Mouse (Mus musculus): ENCODE data around the gene Stmn1. TPM values are rescaled to one million over a fixed set of nuclear protein-coding genes. Genes with fewer than 3 reads are reported as not detected.

Stmn1 gene
- polyA plus RNA-seq, 1 experiment from 2014 or later = 7,758 TPM

DNA sequence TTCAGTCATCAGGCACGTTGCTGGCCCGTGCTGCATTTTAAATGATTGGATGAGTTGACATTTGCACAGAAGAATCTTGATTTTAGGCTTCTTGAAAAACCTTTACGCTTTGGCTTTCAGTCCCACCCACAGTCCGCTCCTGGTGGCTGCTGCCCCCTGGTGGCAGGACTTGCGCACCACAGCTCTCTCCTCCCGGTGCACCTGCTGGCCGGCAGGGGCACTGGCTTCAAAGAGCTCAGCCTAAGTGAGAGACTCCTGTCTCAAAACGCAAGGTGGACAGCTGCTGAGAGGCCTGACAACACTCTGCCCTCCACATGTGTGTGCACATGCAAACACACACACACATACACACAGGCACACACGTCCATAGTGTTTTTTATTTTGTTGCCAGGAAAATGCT, 9.9 kb downstream of the Stmn1 start:
- peak; percentile 57 for ATAC-seq
- Histone ChIP-seq H3K4me3 (ENCODE audit: low read depth, low read length) (no peak overlapping the region), H3K27ac (ENCODE audit: low read length) (peak overlapping the region; percentile 66), H3K9ac (ENCODE audit: low read depth, low read length) (no peak overlapping the region), H3K27me3 (ENCODE audit: control insufficient read depth, insufficient read depth, low read depth, low read length) (no peaks in the 10 kb centered on the region), H3K36me3 (ENCODE audit: control insufficient read depth, insufficient read depth, low read length) (peaks cover 22% of the 10 kb centered on the region), H3K4me2 (ENCODE audit: low read length) (no peak overlapping the region), H3K9me3 (replicated peaks; ENCODE audit: control insufficient read depth, low read length, poor library complexity, severe bottlenecking) (no peaks in the 10 kb centered on the region), H3K4me1 (ENCODE audit: control insufficient read depth, insufficient read depth, low read length) (peaks cover 23% of the 10 kb centered on the region)
- 4% methylated on average over 9 of the region's 9 CpGs for WGBS

DNA sequence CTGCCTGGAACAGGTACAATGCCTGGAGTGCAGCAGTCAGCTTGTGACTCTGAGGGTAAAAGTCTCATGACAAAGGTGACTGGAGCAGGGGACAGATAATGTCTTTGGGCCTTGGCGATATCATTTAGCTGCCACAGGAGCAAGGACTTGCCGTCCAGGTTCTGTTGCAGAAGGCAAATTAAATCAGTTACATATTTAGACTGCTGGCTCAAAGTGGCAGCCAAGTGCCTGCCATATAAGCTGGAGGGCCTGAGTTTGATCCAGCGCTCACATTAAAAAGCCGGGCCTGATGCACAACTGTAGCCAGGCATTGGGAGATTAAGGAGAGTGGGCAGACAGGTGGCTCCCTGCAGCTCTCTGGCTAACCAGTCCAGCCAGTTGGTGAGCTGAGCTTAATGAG, 11.7 kb downstream of the Stmn1 start:
- Histone ChIP-seq H3K27ac (ENCODE audit: low read length) (no peak overlapping the region), H3K4me3 (ENCODE audit: low read depth, low read length) (no peak overlapping the region), H3K36me3 (ENCODE audit: control insufficient read depth, insufficient read depth, low read length) (peaks cover 10% of the 10 kb centered on the region), H3K9me3 (replicated peaks; ENCODE audit: control insufficient read depth, low read length, poor library complexity, severe bottlenecking) (no peaks in the 10 kb centered on the region), H3K9ac (ENCODE audit: low read depth, low read length) (no peak overlapping the region), H3K4me1 (ENCODE audit: control insufficient read depth, insufficient read depth, low read length) (peaks cover 17% of the 10 kb centered on the region), H3K27me3 (ENCODE audit: control insufficient read depth, insufficient read depth, low read depth, low read length) (no peaks in the 10 kb centered on the region), H3K4me2 (ENCODE audit: low read length) (no peak overlapping the region)
- WGBS = 89% methylated on average over 4 of the region's 4 CpGs
- no peak for ATAC-seq

DNA sequence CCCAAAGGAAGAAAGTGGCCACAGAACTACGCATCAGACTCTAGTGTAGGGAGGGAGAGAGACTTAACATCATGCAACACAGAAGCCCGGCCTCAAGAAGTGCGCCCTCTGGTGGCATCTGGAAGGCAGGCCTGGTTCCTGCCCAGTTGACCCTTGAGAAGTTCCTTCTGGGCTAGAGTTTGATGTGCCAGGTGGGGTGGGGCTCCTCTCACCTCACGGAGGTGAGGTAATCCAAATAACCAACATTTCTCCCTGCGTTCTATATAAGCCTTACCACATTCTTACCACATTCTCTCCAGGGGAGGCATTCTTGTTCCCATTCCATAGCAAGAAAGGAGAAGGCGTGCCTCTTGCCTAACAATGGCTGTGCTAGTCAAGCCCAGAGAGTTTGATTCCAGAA, 12.7 kb downstream of the Stmn1 start:
- H3K4me3 ChIP-seq (ENCODE audit: low read depth, low read length) = no peak overlapping the region
- peaks cover 16% of the 10 kb centered on the region for H3K4me1 ChIP-seq (ENCODE audit: control insufficient read depth, insufficient read depth, low read length)
- H3K27ac ChIP-seq (ENCODE audit: low read length) = no peak overlapping the region
- ATAC-seq = no peak
- no peak overlapping the region for H3K9ac ChIP-seq (ENCODE audit: low read depth, low read length)
- H3K9me3 ChIP-seq (replicated peaks; ENCODE audit: control insufficient read depth, low read length, poor library complexity, severe bottlenecking) = no peaks in the 10 kb centered on the region
- H3K36me3 ChIP-seq (ENCODE audit: control insufficient read depth, insufficient read depth, low read length) = 0 out of 2 replicates have a peak, but pooled peaks cover 1% of the 10 kb centered on the region
- 23% methylated on average over 6 of the region's 6 CpGs for WGBS
- no peaks in the 10 kb centered on the region for H3K27me3 ChIP-seq (ENCODE audit: control insufficient read depth, insufficient read depth, low read depth, low read length)
- no peak overlapping the region for H3K4me2 ChIP-seq (ENCODE audit: low read length)

DNA sequence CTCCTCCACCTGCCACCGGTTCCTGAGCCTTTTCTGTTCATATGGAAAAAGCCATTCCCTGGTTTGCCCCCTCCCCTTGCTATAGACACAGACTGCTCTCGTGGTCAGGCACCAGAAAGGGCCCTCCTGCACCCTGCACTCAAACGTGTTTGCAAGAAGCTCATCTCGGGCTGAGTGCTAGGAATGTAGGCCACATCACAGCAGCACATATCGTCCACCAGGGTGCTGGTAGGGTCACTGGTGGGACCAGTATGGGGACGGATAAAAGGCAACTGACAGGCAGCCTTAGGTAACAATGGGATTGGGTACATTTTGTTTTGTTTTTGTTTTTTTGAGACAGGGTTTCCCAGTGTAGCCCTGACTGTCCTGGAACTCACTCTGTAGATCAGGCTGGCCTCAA, 13.2 kb downstream of the Stmn1 start:
- H3K4me1 ChIP-seq (ENCODE audit: control insufficient read depth, insufficient read depth, low read length) = peaks cover 16% of the 10 kb centered on the region
- 65% methylated on average over 6 of the region's 6 CpGs for WGBS
- H3K9ac ChIP-seq (ENCODE audit: low read depth, low read length) = no peak overlapping the region
- no peaks in the 10 kb centered on the region for H3K9me3 ChIP-seq (replicated peaks; ENCODE audit: control insufficient read depth, low read length, poor library complexity, severe bottlenecking)
- no peak overlapping the region for H3K4me2 ChIP-seq (ENCODE audit: low read length)
- no peaks in the 10 kb centered on the region for H3K36me3 ChIP-seq (ENCODE audit: control insufficient read depth, insufficient read depth, low read length)
- ATAC-seq = no peak
- H3K27ac ChIP-seq (ENCODE audit: low read length) = no peak overlapping the region
- H3K27me3 ChIP-seq (ENCODE audit: control insufficient read depth, insufficient read depth, low read depth, low read length) = no peaks in the 10 kb centered on the region
- no peak overlapping the region for H3K4me3 ChIP-seq (ENCODE audit: low read depth, low read length)

DNA sequence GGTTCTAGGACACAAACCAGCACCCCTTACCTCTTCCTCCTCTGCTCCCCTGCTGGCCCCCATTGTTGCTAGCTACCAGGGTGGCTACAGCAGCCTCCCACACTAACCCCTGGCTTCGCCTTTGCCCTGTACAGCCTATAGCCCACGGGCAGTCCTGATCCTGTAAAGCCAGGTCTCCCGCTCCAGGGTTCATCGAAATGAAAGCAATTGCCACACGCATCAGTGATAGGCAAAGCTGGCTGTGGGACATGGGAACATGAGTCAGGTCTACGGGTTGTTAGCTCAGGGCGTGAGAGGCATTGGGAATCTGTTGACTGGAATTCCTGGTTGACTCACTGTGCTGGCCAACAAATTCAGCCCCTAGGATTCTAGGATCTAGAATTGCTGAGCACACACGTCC, 14.3 kb downstream of the Stmn1 start:
- Histone ChIP-seq H3K4me3 (ENCODE audit: low read depth, low read length) (no peak overlapping the region), H3K4me2 (ENCODE audit: low read length) (no peak overlapping the region), H3K36me3 (ENCODE audit: control insufficient read depth, insufficient read depth, low read length) (no peaks in the 10 kb centered on the region), H3K4me1 (ENCODE audit: control insufficient read depth, insufficient read depth, low read length) (peaks cover 16% of the 10 kb centered on the region), H3K27me3 (ENCODE audit: control insufficient read depth, insufficient read depth, low read depth, low read length) (no peaks in the 10 kb centered on the region), H3K9ac (ENCODE audit: low read depth, low read length) (no peak overlapping the region), H3K9me3 (replicated peaks; ENCODE audit: control insufficient read depth, low read length, poor library complexity, severe bottlenecking) (no peaks in the 10 kb centered on the region), H3K27ac (ENCODE audit: low read length) (no peak overlapping the region)
- 78% methylated on average over 8 of the region's 8 CpGs for WGBS
- ATAC-seq = no peak

DNA sequence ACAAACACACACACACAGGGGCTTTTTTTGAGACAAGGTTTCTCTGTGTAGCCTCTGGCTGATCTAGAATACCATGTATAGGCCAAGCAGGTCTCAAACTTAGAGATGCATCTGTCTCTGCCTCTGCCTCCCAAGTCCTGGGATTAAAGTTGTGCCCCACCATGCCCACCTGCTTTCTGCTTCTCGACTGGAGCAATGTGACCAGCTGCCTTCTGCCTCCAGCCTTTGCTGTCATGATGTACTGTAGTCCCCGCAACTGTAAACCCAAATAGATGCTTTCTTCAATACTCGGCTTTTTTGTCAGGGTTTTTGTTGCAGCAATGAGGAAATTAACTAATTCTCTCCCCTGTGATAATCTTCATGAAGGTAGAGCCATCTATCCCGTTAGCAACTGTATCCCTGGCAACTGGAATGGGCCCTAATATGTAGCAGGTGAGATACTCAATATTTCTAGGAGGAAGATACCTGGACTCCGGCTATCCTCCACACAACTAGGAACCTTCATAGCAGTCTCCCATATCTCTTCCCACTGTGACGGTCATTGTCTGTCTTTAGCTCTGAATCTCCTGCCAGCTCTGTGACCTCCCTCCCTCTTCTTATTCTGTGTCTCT, 15.1 kb downstream of the Stmn1 start:
- Histone ChIP-seq H3K4me3 (ENCODE audit: low read depth, low read length) (no peak overlapping the region), H3K9ac (ENCODE audit: low read depth, low read length) (no peak overlapping the region), H3K4me2 (ENCODE audit: low read length) (no peak overlapping the region), H3K9me3 (replicated peaks; ENCODE audit: control insufficient read depth, low read length, poor library complexity, severe bottlenecking) (no peaks in the 10 kb centered on the region), H3K27me3 (ENCODE audit: control insufficient read depth, insufficient read depth, low read depth, low read length) (no peaks in the 10 kb centered on the region), H3K36me3 (ENCODE audit: control insufficient read depth, insufficient read depth, low read length) (no peaks in the 10 kb centered on the region), H3K27ac (ENCODE audit: low read length) (no peak overlapping the region), H3K4me1 (ENCODE audit: control insufficient read depth, insufficient read depth, low read length) (peaks cover 12% of the 10 kb centered on the region)
- WGBS = 59% methylated on average over 6 of the region's 6 CpGs
- no peak for ATAC-seq

DNA sequence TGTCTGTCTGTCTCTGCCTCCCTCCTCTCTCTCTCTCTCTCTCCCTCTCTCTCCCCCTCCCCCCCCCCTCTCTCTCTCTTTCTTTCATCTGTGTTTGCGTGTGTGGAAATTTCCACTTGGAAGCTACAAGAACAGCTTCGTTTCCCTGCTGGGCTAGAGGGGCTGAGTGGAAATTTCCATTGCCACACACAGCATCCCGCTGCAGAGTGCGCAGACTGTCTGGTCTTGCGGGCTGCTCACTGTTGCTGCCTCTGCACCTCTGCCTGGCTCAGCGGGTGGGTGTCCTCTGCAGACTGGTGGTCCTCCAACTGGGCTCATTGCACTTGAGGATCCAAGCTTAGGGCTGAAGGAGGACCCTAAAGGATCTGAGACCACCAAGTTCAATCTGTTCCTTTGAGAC, 15.6 kb downstream of the Stmn1 start:
- no peaks in the 10 kb centered on the region for H3K9me3 ChIP-seq (replicated peaks; ENCODE audit: control insufficient read depth, low read length, poor library complexity, severe bottlenecking)
- no peak overlapping the region for H3K4me3 ChIP-seq (ENCODE audit: low read depth, low read length)
- no peak overlapping the region for H3K9ac ChIP-seq (ENCODE audit: low read depth, low read length)
- 38% methylated on average over 6 of the region's 6 CpGs for WGBS
- H3K36me3 ChIP-seq (ENCODE audit: control insufficient read depth, insufficient read depth, low read length) = no peaks in the 10 kb centered on the region
- H3K4me2 ChIP-seq (ENCODE audit: low read length) = no peak overlapping the region
- peaks cover 8% of the 10 kb centered on the region for H3K4me1 ChIP-seq (ENCODE audit: control insufficient read depth, insufficient read depth, low read length)
- no peaks in the 10 kb centered on the region for H3K27me3 ChIP-seq (ENCODE audit: control insufficient read depth, insufficient read depth, low read depth, low read length)
- no peak overlapping the region for H3K27ac ChIP-seq (ENCODE audit: low read length)
- ATAC-seq = no peak

DNA sequence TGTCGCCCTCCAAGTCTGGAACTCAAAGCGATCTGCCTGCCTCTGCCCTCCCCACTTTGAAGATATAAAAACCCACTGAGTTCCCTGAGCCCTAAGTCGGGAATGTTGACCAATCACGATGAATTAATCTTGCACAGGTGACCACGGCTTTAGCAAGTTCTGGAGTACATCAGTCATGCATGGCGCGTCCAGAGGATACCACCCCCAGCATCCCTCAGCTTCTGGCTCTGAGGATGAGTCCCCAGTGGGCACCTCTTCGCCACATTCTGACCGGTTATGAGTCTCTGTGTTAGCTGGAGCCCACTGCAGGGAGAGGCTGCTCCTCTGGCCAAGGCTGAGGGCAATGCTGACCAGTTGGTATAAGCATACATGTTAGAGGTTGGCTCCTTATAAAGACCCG, 16.1 kb downstream of the Stmn1 start:
- H3K9me3 ChIP-seq (replicated peaks; ENCODE audit: control insufficient read depth, low read length, poor library complexity, severe bottlenecking) = no peaks in the 10 kb centered on the region
- H3K9ac ChIP-seq (ENCODE audit: low read depth, low read length) = no peak overlapping the region
- ATAC-seq = no peak
- H3K27ac ChIP-seq (ENCODE audit: low read length) = no peak overlapping the region
- WGBS = 81% methylated on average over 10 of the region's 10 CpGs
- peaks cover 7% of the 10 kb centered on the region for H3K4me1 ChIP-seq (ENCODE audit: control insufficient read depth, insufficient read depth, low read length)
- no peak overlapping the region for H3K4me3 ChIP-seq (ENCODE audit: low read depth, low read length)
- no peaks in the 10 kb centered on the region for H3K36me3 ChIP-seq (ENCODE audit: control insufficient read depth, insufficient read depth, low read length)
- no peak overlapping the region for H3K4me2 ChIP-seq (ENCODE audit: low read length)
- H3K27me3 ChIP-seq (ENCODE audit: control insufficient read depth, insufficient read depth, low read depth, low read length) = no peaks in the 10 kb centered on the region

DNA sequence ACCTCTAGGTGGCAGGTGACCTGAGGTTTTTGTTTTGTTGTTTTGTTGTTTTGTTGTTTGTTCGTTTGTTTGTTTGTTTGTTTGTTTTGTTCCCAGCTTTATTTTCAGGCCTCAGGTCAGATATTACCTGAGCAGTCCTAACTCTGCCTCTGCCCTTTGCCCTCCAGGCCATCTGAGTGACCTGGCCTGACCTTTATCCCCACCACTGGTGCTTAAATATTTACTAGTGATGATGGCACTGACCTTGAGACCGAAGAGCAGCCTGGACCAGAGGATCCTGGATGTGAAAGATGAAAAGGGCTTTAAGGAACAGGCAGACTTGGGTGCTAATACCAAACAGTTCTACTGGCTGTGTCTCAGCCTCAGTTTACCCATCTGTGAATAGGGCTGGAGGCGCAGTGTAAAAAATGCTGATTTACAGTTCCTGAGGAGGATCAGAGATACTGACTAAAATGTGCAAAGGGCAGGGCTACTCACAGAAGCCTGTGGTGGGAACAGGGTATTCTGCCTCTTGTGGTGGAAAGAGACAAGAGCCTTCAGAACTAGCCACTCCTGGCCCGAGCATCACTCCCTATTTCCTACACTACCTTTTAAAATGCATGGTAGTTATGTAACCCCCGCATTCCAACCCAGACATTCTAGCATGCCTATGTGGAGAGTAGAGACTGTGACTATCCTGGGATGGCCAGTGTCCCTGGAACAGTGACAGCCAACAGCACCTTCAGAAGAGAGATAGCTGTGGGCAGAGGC, 17.2 kb downstream of the Stmn1 start:
- Histone ChIP-seq H3K27me3 (ENCODE audit: control insufficient read depth, insufficient read depth, low read depth, low read length) (no peaks in the 10 kb centered on the region), H3K9me3 (replicated peaks; ENCODE audit: control insufficient read depth, low read length, poor library complexity, severe bottlenecking) (no peaks in the 10 kb centered on the region), H3K27ac (ENCODE audit: low read length) (no peak overlapping the region), H3K4me1 (ENCODE audit: control insufficient read depth, insufficient read depth, low read length) (peaks cover 7% of the 10 kb centered on the region), H3K4me3 (ENCODE audit: low read depth, low read length) (no peak overlapping the region), H3K9ac (ENCODE audit: low read depth, low read length) (no peak overlapping the region), H3K4me2 (ENCODE audit: low read length) (no peak overlapping the region), H3K36me3 (ENCODE audit: control insufficient read depth, insufficient read depth, low read length) (no peaks in the 10 kb centered on the region)
- no peak for ATAC-seq
- 91% methylated on average over 5 of the region's 5 CpGs for WGBS

Data from midbrain, embryonic 16.5 days (tissue).